10 mouse cellular contexts compared by ENCODE assay signal in genomic region chr16:38701492-38702185, GRCm38 (mm10). TPM values are rescaled to one million over a fixed set of nuclear protein-coding genes. Genes with fewer than 3 reads are reported as not detected.
A peak's percentile ranks its signal among the peaks of the same experiment; 100 is the strongest.
DNase-seq lines count a peak whose midpoint lies in the region; ATAC-seq and TF ChIP-seq lines count a peak whose summit lies in the region.
"Had no signal": no experiment of that assay in that cellular context is flagged by ENCODE, and none has a peak within 500 bp of the region (broad histone marks: within the 10 kb centered on the region; RNA-seq: fewer than 3 reads in every experiment).

No protein-coding gene starts in this region.

- no peak for TF ChIP-seq EP300 in lung, postnatal 0 days (IDR thresholded peaks at IDR 0.05)

- ATAC-seq in lung, postnatal 0 days, result no peak
- ATAC-seq in embryonic facial prominence, embryonic 14.5 days (ENCODE audit: low read depth), result peak; percentile 63; the same call in 1 of the 2 replicates
- ATAC-seq in hindbrain, embryonic 15.5 days (ENCODE audit: low FRiP score, low read depth), result no peak
- ATAC-seq in monocyte, adult 5-6 weeks (replicated peaks; ENCODE audit: insufficient number of reproducible peaks, low FRiP score, low TSS enrichment, poor library complexity, severe bottlenecking), result peak; percentile 82
- ATAC-seq: Patski had no signal

- no peaks in the 10 kb centered on the region for H3K27me3 ChIP-seq in lung, postnatal 0 days (replicated peaks; ENCODE audit: insufficient read depth, low read length)
- H3K27me3 ChIP-seq in embryonic facial prominence, embryonic 14.5 days (replicated peaks; ENCODE audit: control insufficient read depth, insufficient read depth, low read length), result no peaks in the 10 kb centered on the region
- H3K27me3 ChIP-seq in hindbrain, embryonic 15.5 days, result no peaks in the 10 kb centered on the region

- no peak for TF ChIP-seq CTCF in lung, postnatal 0 days (IDR thresholded peaks at IDR 0.05)

- H3K9ac ChIP-seq in lung, postnatal 0 days (replicated peaks; ENCODE audit: low read depth), result no peak overlapping the region
- no peak overlapping the region for H3K9ac ChIP-seq in embryonic facial prominence, embryonic 14.5 days (ENCODE audit: low read depth, low read length)
- H3K9ac ChIP-seq in hindbrain, embryonic 15.5 days, result no peak overlapping the region

- peaks cover 24% of the 10 kb centered on the region; the same call in 1 of the 2 replicates for H3K4me1 ChIP-seq in lung, postnatal 0 days (ENCODE audit: insufficient read depth, low read depth, low read length)
- H3K4me1 ChIP-seq in embryonic facial prominence, embryonic 14.5 days (ENCODE audit: control insufficient read depth, insufficient read depth, low read length), result peaks cover 35% of the 10 kb centered on the region
- H3K4me1 ChIP-seq in hindbrain, embryonic 15.5 days (replicated peaks), result 0 out of 2 replicates have a peak, but pooled peaks cover 10% of the 10 kb centered on the region

- DNase-seq in lung, postnatal 0 days (ENCODE audit: low spot score), result peak; percentile 39
- no peak for DNase-seq in lung, postnatal 10 days
- peak; percentile 81 for DNase-seq in embryonic facial prominence, embryonic 14.5 days (ENCODE audit: low spot score)
- no peak for DNase-seq in left cerebral cortex, adult 11 months (ENCODE audit: low spot score)
- DNase-seq in urinary bladder, adult 2 months (ENCODE audit: low spot score), result no peak
- DNase-seq in adrenal gland, adult 2 months, result no peak
- DNase-seq: cerebellum, adult 8-10 months had no signal

- H3K4me3 ChIP-seq in lung, postnatal 0 days (ENCODE audit: low read depth, low read length), result no peak overlapping the region
- no peak overlapping the region for H3K4me3 ChIP-seq in embryonic facial prominence, embryonic 14.5 days (ENCODE audit: low read depth, low read length)
- H3K4me3 ChIP-seq in hindbrain, embryonic 15.5 days, result no peak overlapping the region

- no peak overlapping the region for H3K27ac ChIP-seq in lung, postnatal 0 days (ENCODE audit: low read length)
- peak overlapping the region; percentile 84 for H3K27ac ChIP-seq in embryonic facial prominence, embryonic 14.5 days (replicated peaks; ENCODE audit: low read depth, low read length)
- H3K27ac ChIP-seq in hindbrain, embryonic 15.5 days (replicated peaks), result peak overlapping the region; percentile 11; the same call in 1 of the 2 replicates

- no peaks in the 10 kb centered on the region for H3K9me3 ChIP-seq in lung, postnatal 0 days (ENCODE audit: low read length)
- no peaks in the 10 kb centered on the region for H3K9me3 ChIP-seq in embryonic facial prominence, embryonic 14.5 days (ENCODE audit: control insufficient read depth, low read length)
- no peaks in the 10 kb centered on the region for H3K9me3 ChIP-seq in hindbrain, embryonic 15.5 days

- WGBS in lung, postnatal 0 days, result 25% methylated on average over 9 of the region's 9 CpGs
- 31% methylated on average over 9 of the region's 9 CpGs for WGBS in embryonic facial prominence, embryonic 14.5 days
- WGBS in hindbrain, embryonic 15.5 days, result 18% methylated on average over 9 of the region's 9 CpGs

- no peak overlapping the region for H3K4me2 ChIP-seq in lung, postnatal 0 days (replicated peaks; ENCODE audit: low read depth, low read length)
- H3K4me2 ChIP-seq in embryonic facial prominence, embryonic 14.5 days (ENCODE audit: low read depth, low read length), result peak overlapping the region; percentile 34
- H3K4me2 ChIP-seq in hindbrain, embryonic 15.5 days, result peak overlapping the region; percentile 19; the same call in 1 of the 2 replicates

- no peaks in the 10 kb centered on the region for H3K36me3 ChIP-seq in lung, postnatal 0 days (ENCODE audit: insufficient read depth, low read length)
- no peaks in the 10 kb centered on the region; the same call in 1 of the 2 replicates for H3K36me3 ChIP-seq in embryonic facial prominence, embryonic 14.5 days (ENCODE audit: control insufficient read depth, insufficient read depth, low read length)
- H3K36me3 ChIP-seq in hindbrain, embryonic 15.5 days, result no peaks in the 10 kb centered on the region

RNA-seq across cellular contexts. Expression of gene Arhgap31, which starts 11.4 kb away (rescaled TPM):
- 19.2 and 23.6 TPM in 2 replicates for polyA plus RNA-seq in lung, postnatal 0 days (2015; fragmentation: Nextera tagmentation; extraction: Ambion mirVana)
- 17.3 and 17.6 TPM in 2 replicates for polyA plus RNA-seq in embryonic facial prominence, embryonic 14.5 days (2014; fragmentation: Nextera tagmentation; extraction: Ambion mirVana)
- polyA plus RNA-seq in hindbrain, embryonic 15.5 days (2015; fragmentation: Nextera tagmentation; extraction: Ambion mirVana), result 5.8 and 6.4 TPM in 2 replicates
- 8.6 to 14.4 TPM (median 13.7 TPM) in 3 replicates for total RNA-seq in monocyte, adult 5-6 weeks (2017)
- 7.8 and 13.3 TPM in 2 replicates for polyA plus RNA-seq in urinary bladder, adult 2 months (2012; rRNA removed)
- total RNA-seq in adrenal gland, adult 2 months (2021), result 10 to 100 TPM; 19.1 to 23.8 TPM
- polyA plus RNA-seq in adrenal gland, adult 2 months (2012; rRNA removed), result 7.4 and 7.7 TPM in 2 replicates

RNA-seq across cellular contexts. Expression of gene B4galt4, which starts 40.4 kb away (rescaled TPM):
- 49.0 and 50.0 TPM in 2 replicates for polyA plus RNA-seq in lung, postnatal 0 days (2015; fragmentation: Nextera tagmentation; extraction: Ambion mirVana)
- polyA plus RNA-seq in embryonic facial prominence, embryonic 14.5 days (2014; fragmentation: Nextera tagmentation; extraction: Ambion mirVana), result 30.2 and 31.9 TPM in 2 replicates
- 35.6 and 39.1 TPM in 2 replicates for polyA plus RNA-seq in hindbrain, embryonic 15.5 days (2015; fragmentation: Nextera tagmentation; extraction: Ambion mirVana)
- total RNA-seq in monocyte, adult 5-6 weeks (2017), result 3.7 to 8.1 TPM (median 7.8 TPM) in 3 replicates
- 16.6 and 17.2 TPM in 2 replicates for polyA plus RNA-seq in urinary bladder, adult 2 months (2012; rRNA removed)
- total RNA-seq in adrenal gland, adult 2 months (2021), result 10 to 100 TPM in 1 of 2 experiments, 1 to 10 TPM in 1; 7.6 to 14.3 TPM
- 4.3 and 5.5 TPM in 2 replicates for polyA plus RNA-seq in adrenal gland, adult 2 months (2012; rRNA removed)

Comparison
In these comparisons a context has a peak if more than half of its experiments do, and no peak if none do; other contexts are left out.
1. DNase-seq: peak in lung, postnatal 0 days (single experiment) and embryonic facial prominence, embryonic 14.5 days (single experiment); none in lung, postnatal 10 days (single experiment), left cerebral cortex, adult 11 months (single experiment), urinary bladder, adult 2 months (single experiment) and adrenal gland, adult 2 months (single experiment).
2. ATAC-seq: peak in embryonic facial prominence, embryonic 14.5 days (single experiment) and monocyte, adult 5-6 weeks (single experiment); none in lung, postnatal 0 days (single experiment) and hindbrain, embryonic 15.5 days (single experiment).